Mouse (Mus musculus): Measurements from ENCODE around the gene Rbfox1.
A peak's percentile ranks its signal among the peaks of the same experiment; 100 is the strongest.

- TF ChIP-seq POLR2A (IDR thresholded peaks at IDR 0.05; ENCODE audit: extremely low read depth, insufficient read depth, low read length) (no peak), CTCF (IDR thresholded peaks at IDR 0.05; ENCODE audit: extremely low read depth, insufficient read depth, low read length) (peak; percentile 68)
These were observed 3.3 kb upstream of the Rbfox1 start for GRCm38 (mm10) chr16:5881820-5882219.

Data from cortical plate, adult 2 months (tissue).